Mouse (Mus musculus): Measurements from ENCODE around the gene Rere. TPM values are rescaled to one million over a fixed set of nuclear protein-coding genes. Genes with fewer than 3 reads are reported as not detected.
"Not testable (repeated sequence)": the region's sequence is repeated elsewhere in the genome, so short reads cannot be mapped to it uniquely, and the experiment has no call there.

The Rere gene
- total RNA-seq, 2 experiments from 2014 or later: 37.8 to 51.5 TPM

- no peak for DNase-seq (ENCODE audit: low spot score)
- intact Hi-C loops (cut with DNase I): no loop called here
Observed at GRCm38 (mm10) chr4:150250549-150251422, 30.7 kb upstream of the Rere start.

GRCm38 (mm10) chr4:150254416-150254815 is 27.0 kb upstream of the Rere start:
- intact Hi-C loops (cut with DNase I): no loop called here
- DNase-seq (ENCODE audit: low spot score): no peak

- DNase-seq (ENCODE audit: low spot score): no peak
- intact Hi-C loops (cut with DNase I): loop anchor here (5.0 kb wide), 1 partner anchor 372 kb away; no protein-coding TSS in a partner anchor
Observed at GRCm38 (mm10) chr4:150255181-150255580, 26.3 kb upstream of the Rere start.

GRCm38 (mm10) chr4:150257252-150258204 is 23.9 kb upstream of the Rere start:
- intact Hi-C loops (cut with DNase I): loop anchor here (2.0 to 5.0 kb wide), 3 partner anchors 89 to 370 kb away; no protein-coding TSS in a partner anchor

GRCm38 (mm10) chr4:150258388-150258787 is 23.1 kb upstream of the Rere start:
- DNase-seq (ENCODE audit: low spot score): no peak
- intact Hi-C loops (cut with DNase I): loop anchor here (5.0 kb wide), 1 partner anchor 369 kb away; no protein-coding TSS in a partner anchor

More at GRCm38 (mm10) chr4:150257252-150258204, 23.9 kb upstream of the Rere start:
- peak; percentile 84 for DNase-seq (ENCODE audit: low spot score)

- intact Hi-C loops (cut with DNase I): loop anchor here (5.0 kb wide), 1 partner anchor 368 kb away; no protein-coding TSS in a partner anchor
Observed at GRCm38 (mm10) chr4:150259577-150259976, 21.9 kb upstream of the Rere start.

GRCm38 (mm10) chr4:150260111-150260510 is 21.3 kb upstream of the Rere start:
- intact Hi-C loops (cut with DNase I): no loop called here
- no peak for DNase-seq (ENCODE audit: low spot score)

More at GRCm38 (mm10) chr4:150259577-150259976, 21.9 kb upstream of the Rere start:
- no peak for DNase-seq (ENCODE audit: low spot score)

GRCm38 (mm10) chr4:150260745-150261144 is 20.7 kb upstream of the Rere start:
- intact Hi-C loops (cut with DNase I): no loop called here
- DNase-seq (ENCODE audit: low spot score): no peak

- intact Hi-C loops (cut with DNase I): no loop called here
- no peak for DNase-seq (ENCODE audit: low spot score)
Observed at GRCm38 (mm10) chr4:150262301-150262700, 19.1 kb upstream of the Rere start.

- intact Hi-C loops (cut with DNase I): no loop called here
- no peak for DNase-seq (ENCODE audit: low spot score)
Observed at GRCm38 (mm10) chr4:150264903-150265302, 16.5 kb upstream of the Rere start.

- DNase-seq (ENCODE audit: low spot score): no peak
- intact Hi-C loops (cut with DNase I): no loop called here
Observed at GRCm38 (mm10) chr4:150265471-150265870, 16.0 kb upstream of the Rere start.

- intact Hi-C loops (cut with DNase I): no loop called here
- no peak for DNase-seq (ENCODE audit: low spot score)
Observed at GRCm38 (mm10) chr4:150266655-150267223, 14.7 kb upstream of the Rere start.

GRCm38 (mm10) chr4:150268674-150269653 is 12.5 kb upstream of the Rere start:
- DNase-seq (ENCODE audit: low spot score): no peak
- intact Hi-C loops (cut with DNase I): no loop called here

- DNase-seq (ENCODE audit: low spot score): no peak
- intact Hi-C loops (cut with DNase I): no loop called here
Observed at GRCm38 (mm10) chr4:150269679-150270078, 11.8 kb upstream of the Rere start.

- intact Hi-C loops (cut with DNase I); DNase-seq (ENCODE audit: low spot score): not testable (repeated sequence)
Observed at GRCm38 (mm10) chr4:150270718-150271117, 10.7 kb upstream of the Rere start.

- intact Hi-C loops (cut with DNase I): no loop called here
- DNase-seq (ENCODE audit: low spot score): peak; percentile 32
Observed at GRCm38 (mm10) chr4:150272725-150273124, 8.7 kb upstream of the Rere start.

- no peak for DNase-seq (ENCODE audit: low spot score)
- intact Hi-C loops (cut with DNase I): no loop called here
Observed at GRCm38 (mm10) chr4:150275531-150275930, 5.9 kb upstream of the Rere start.

GRCm38 (mm10) chr4:150279336-150279735 is 2.1 kb upstream of the Rere start:
- intact Hi-C loops (cut with DNase I): not testable (repeated sequence)

GRCm38 (mm10) chr4:150280002-150280401 is 1.4 kb upstream of the Rere start:
- DNase-seq (ENCODE audit: low spot score): no peak
- intact Hi-C loops (cut with DNase I): loop anchor here (5.0 kb wide), 1 partner anchor 47 kb away; no protein-coding TSS in a partner anchor

More at GRCm38 (mm10) chr4:150279336-150279735, 2.1 kb upstream of the Rere start:
- DNase-seq (ENCODE audit: low spot score): not testable (repeated sequence)
